Mouse (Mus musculus): ENCODE measurements around the gene Prkce. TPM values are rescaled to one million over a fixed set of nuclear protein-coding genes. Genes with fewer than 3 reads are reported as not detected.

Gene Prkce
- polyA plus RNA-seq, 1 experiment from 2014 or later, result 18.7 TPM

DNA sequence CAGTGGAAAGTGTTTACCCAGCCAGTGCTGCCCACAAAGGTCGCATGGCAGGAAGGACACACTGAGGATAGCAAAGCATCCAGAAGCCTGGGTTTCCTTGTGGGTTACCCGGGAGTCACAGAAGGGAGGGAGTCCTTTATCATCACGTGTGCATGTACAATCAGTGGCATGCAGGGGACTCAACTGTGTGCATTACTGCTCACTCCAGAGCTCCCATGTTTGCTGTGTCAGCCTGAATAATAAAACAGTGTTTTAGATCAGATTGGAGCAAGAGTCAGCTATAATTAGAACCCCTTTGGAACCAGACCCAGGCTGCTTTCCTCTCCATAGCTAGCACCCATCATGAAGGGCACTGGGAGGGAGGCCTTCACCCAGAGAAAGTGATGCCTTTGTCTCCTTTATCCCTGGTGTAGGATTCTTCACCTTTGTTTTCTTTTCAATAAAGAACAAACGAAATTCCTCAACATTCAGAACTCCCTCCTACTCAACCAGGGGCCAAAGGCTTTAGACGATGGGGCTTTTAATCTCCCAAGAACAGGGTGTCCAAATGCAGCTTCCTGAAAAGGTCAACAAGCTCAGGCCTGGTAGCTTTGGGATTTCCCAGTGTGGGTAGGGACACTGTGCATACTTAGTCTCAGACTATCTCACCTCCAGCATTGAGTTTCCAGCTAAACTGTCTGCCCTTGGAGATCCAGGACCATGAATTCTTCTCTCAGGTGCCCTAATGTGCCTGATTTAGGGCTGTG lies 421.3 kb downstream of the Prkce start:
- WGBS, result 51% methylated on average over 5 of the region's 5 CpGs
- Histone ChIP-seq H3K4me1 (replicated peaks) (no peaks in the 10 kb centered on the region), H3K4me3 (no peak overlapping the region), H3K9me3 (no peaks in the 10 kb centered on the region), H3K9ac (no peak overlapping the region), H3K36me3 (no peaks in the 10 kb centered on the region), H3K4me2 (no peak overlapping the region), H3K27ac (no peak overlapping the region), H3K27me3 (no peaks in the 10 kb centered on the region)
- no peak for ATAC-seq (ENCODE audit: low FRiP score)

DNA sequence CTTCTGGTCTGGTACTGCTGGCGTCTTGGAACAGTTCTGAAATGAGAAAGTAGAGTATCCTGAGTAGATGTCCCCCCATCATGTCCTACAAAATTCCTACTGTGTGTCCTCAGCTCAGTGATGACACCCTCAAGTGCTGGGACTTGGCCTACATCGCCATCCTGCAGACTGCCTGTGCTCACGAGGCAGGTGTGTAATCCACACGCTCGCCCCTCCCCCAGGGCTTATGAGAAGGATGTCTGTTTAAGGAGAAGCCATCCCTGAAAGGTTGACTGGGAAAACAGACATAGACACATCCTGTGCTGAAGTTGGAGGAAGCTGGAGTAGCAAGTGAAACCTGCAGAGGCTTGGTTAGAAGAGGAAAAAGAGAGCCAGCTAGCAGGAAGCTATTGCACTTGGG lies 422.1 kb downstream of the Prkce start:
- ATAC-seq (ENCODE audit: low FRiP score), result no peak
- H3K36me3 ChIP-seq, result no peaks in the 10 kb centered on the region

DNA sequence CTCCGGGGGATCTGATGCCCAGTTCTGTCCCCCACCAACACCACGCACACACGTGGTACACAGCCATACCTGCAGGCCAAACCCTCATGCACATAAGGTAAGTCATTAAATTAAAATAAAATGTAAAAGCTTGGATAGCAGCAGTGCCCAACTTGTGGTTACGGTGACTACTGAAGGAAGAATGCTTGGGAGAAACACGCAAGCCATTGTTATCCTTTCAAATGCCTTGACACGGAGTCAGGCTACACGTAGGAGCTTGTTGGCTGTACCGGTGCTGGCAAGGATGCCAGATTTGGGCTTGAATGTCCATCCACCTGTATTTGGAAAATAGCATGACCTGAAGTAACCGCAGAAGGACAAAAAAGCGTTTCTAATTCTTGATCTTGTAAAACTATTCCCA lies 423.7 kb downstream of the Prkce start:
- Histone ChIP-seq H3K4me1 (replicated peaks) (no peaks in the 10 kb centered on the region), H3K27ac (no peak overlapping the region), H3K4me3 (no peak overlapping the region), H3K9ac (no peak overlapping the region), H3K9me3 (no peaks in the 10 kb centered on the region), H3K36me3 (no peaks in the 10 kb centered on the region), H3K27me3 (no peaks in the 10 kb centered on the region), H3K4me2 (no peak overlapping the region)
- no peak for ATAC-seq (ENCODE audit: low FRiP score)
- WGBS, result 87% methylated on average over 10 of the region's 10 CpGs

More for the DNA sequence above, 422.1 kb downstream of the Prkce start:
- WGBS, result 94% methylated on average over 5 of the region's 5 CpGs
- H3K27ac ChIP-seq, result no peak overlapping the region
- H3K4me1 ChIP-seq (replicated peaks), result no peaks in the 10 kb centered on the region
- H3K9ac ChIP-seq, result no peak overlapping the region
- no peak overlapping the region for H3K4me3 ChIP-seq
- H3K4me2 ChIP-seq, result no peak overlapping the region
- no peaks in the 10 kb centered on the region for H3K9me3 ChIP-seq
- no peaks in the 10 kb centered on the region for H3K27me3 ChIP-seq

DNA sequence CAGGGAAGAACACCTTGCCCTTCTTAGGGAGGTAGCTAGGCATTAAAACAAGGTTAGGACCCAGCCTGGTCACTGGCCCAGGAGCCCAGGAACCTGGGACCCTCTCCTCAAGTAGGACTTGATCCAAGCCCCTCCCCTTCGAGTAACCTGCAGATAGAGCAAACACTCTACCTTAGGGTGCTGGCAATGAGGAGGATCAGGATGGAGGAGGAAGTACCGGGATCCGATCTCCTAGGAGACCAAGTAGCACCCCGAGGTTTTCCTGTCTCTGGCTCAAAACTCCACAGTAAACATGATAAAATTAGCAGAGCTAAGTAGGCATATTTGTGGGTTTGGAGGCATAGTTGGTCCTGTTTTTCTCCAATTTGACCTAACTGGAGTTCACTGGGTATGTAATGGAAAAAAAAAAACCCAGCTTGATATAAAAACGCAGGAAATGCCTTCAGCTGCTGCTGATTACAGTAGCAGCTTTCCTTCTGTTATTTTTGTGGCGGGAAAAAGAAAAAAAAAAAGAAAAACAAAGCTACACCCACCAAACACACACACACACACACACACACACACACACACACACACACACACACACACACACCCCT lies 425.5 kb downstream of the Prkce start:
- H3K4me2 ChIP-seq, result no peak overlapping the region
- no peak for ATAC-seq (ENCODE audit: low FRiP score)
- H3K36me3 ChIP-seq, result no peaks in the 10 kb centered on the region
- 80% methylated on average over 5 of the region's 6 CpGs for WGBS
- no peak overlapping the region for H3K4me3 ChIP-seq
- H3K4me1 ChIP-seq (replicated peaks), result no peaks in the 10 kb centered on the region
- H3K27ac ChIP-seq, result no peak overlapping the region
- no peak overlapping the region for H3K9ac ChIP-seq
- no peaks in the 10 kb centered on the region for H3K27me3 ChIP-seq
- H3K9me3 ChIP-seq, result no peaks in the 10 kb centered on the region

DNA sequence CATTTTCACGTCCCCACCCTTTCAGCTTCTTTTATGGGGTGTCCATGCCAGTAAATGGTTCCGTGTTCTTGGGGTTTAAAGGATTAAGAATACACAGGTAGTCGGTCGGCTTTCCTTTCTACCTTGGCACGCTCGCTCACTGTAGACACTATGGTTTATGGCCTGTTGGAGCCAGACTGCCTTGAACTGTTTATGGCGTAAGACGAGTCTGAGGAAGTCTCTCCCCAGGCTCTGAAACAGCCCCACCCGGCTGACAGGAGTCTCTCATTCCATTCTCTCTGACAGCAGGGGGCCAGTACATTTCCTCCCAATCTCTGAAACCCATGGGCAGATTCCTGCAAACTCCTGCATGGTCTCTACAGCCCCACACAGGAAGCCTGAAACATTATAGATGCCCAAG lies 427.9 kb downstream of the Prkce start:
- no peak for ATAC-seq (ENCODE audit: low FRiP score)

DNA sequence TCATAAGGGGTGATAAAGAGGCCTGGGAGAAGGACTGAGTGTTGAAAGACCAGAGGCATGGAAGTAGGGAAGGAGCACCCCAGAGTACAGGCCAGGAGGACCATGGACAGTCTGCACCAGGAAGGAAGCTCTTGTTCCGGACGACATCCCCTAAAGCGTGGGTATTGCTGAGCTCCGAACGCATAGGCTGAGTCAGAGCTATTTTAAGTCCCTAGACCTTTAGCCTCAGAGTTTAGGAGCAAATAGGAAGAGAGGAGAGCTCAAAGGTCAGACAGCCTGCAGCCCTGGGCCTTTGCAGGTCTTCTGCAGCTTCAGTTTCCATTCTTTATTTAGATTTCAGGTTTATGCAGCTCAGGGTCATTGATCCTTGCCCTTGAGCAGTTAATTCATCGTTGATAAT lies 433.5 kb downstream of the Prkce start:
- WGBS, result 86% methylated on average over 6 of the region's 6 CpGs
- 0 out of 2 replicates have a peak, but pooled peaks cover 3% of the 10 kb centered on the region for H3K4me1 ChIP-seq (replicated peaks)
- H3K9ac ChIP-seq, result no peak overlapping the region
- H3K4me3 ChIP-seq, result no peak overlapping the region
- ATAC-seq (ENCODE audit: low FRiP score), result no peak
- H3K27me3 ChIP-seq, result no peaks in the 10 kb centered on the region
- no peaks in the 10 kb centered on the region for H3K36me3 ChIP-seq
- no peak overlapping the region for H3K27ac ChIP-seq
- H3K4me2 ChIP-seq, result no peak overlapping the region
- no peaks in the 10 kb centered on the region for H3K9me3 ChIP-seq

More for the DNA sequence above, 427.9 kb downstream of the Prkce start:
- Histone ChIP-seq H3K36me3 (no peaks in the 10 kb centered on the region), H3K9ac (no peak overlapping the region), H3K9me3 (no peaks in the 10 kb centered on the region), H3K4me3 (no peak overlapping the region), H3K4me1 (replicated peaks) (no peaks in the 10 kb centered on the region), H3K27ac (no peak overlapping the region), H3K27me3 (no peaks in the 10 kb centered on the region), H3K4me2 (no peak overlapping the region)
- 80% methylated on average over 9 of the region's 9 CpGs for WGBS

DNA sequence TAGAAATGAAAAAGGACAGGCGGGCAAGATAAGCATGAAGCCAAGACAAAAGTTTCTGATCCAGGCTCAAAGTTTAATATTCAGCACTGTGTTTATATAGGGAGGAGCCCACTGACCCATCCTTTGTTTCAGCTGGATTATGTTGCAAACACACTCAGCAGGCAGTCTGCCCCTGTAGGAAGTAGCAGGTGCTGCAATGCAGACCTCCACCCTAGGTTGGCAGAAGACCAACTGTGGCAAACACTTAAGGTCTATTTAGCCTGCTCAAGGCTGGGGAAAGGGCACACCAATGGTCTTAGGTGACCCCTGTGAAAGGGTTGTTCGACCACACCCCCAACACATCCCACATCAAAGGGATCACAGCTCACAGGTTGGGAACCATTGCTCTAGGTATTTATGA lies 434.3 kb downstream of the Prkce start:
- Histone ChIP-seq H3K9ac (no peak overlapping the region), H3K27ac (no peak overlapping the region), H3K27me3 (no peaks in the 10 kb centered on the region), H3K4me3 (no peak overlapping the region), H3K36me3 (no peaks in the 10 kb centered on the region), H3K4me1 (replicated peaks) (0 out of 2 replicates have a peak, but pooled peaks cover 3% of the 10 kb centered on the region), H3K9me3 (no peaks in the 10 kb centered on the region), H3K4me2 (no peak overlapping the region)
- ATAC-seq (ENCODE audit: low FRiP score), result no peak
- 86% methylated on average over 2 of the region's 2 CpGs for WGBS

DNA sequence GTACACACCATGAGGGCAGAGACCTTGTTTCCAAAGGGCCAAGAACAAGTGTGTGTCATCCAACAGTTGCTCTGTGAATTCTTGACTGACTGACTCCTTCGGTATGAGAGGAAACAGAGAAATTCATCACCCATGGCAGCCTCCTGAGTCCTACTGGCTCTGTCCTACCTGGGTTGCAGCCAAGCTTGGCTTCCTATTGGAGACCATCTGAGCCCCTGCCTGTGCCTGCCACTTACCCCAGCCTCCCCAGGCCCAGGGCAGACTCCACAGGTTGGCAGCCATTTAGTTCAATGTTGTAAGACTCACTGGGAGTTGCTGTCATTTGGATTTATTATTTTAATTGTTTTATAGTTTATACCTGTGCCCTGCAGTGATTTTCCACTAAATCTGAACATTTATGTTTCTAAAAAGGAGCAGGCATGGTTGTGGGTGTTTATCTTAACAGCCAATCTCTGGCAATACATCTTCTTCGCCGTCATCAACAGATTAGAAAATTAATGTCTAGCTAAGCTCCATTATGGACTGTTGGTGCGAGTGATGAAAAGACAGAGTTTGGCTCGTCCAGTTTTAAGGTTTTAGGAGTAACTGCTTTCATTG lies 436.4 kb downstream of the Prkce start:
- Histone ChIP-seq H3K27ac (no peak overlapping the region), H3K9me3 (no peaks in the 10 kb centered on the region), H3K36me3 (no peaks in the 10 kb centered on the region), H3K9ac (no peak overlapping the region), H3K27me3 (no peaks in the 10 kb centered on the region), H3K4me2 (no peak overlapping the region), H3K4me1 (replicated peaks) (0 out of 2 replicates have a peak, but pooled peaks cover 3% of the 10 kb centered on the region), H3K4me3 (no peak overlapping the region)
- ATAC-seq (ENCODE audit: low FRiP score), result no peak
- WGBS, result 85% methylated on average over 5 of the region's 5 CpGs

DNA sequence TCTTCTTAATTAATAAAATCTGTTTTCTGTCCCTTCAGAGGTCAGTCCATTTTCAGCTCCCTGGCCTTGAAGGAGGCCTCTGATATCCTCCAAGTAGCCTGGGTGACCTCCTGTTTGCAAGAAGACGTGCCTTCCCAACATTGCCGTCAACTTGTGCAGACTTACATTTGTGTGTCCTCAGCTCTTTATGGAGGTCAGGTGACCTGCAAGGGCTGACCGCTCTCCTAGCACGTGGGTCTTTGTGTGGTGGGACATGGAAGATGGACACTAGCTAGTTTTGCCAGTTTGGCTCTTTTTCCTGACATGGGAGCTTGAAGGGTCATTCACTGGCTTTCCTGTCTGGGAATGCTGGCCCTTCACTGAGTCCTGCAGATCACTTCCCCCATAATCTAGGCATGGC lies 440.4 kb downstream of the Prkce start:
- Histone ChIP-seq H3K4me1 (replicated peaks) (no peaks in the 10 kb centered on the region), H3K4me2 (no peak overlapping the region), H3K4me3 (no peak overlapping the region), H3K36me3 (no peaks in the 10 kb centered on the region), H3K9ac (no peak overlapping the region), H3K27ac (no peak overlapping the region), H3K9me3 (no peaks in the 10 kb centered on the region), H3K27me3 (no peaks in the 10 kb centered on the region)
- WGBS, result 96% methylated on average over 4 of the region's 4 CpGs
- no peak for ATAC-seq (ENCODE audit: low FRiP score)

DNA sequence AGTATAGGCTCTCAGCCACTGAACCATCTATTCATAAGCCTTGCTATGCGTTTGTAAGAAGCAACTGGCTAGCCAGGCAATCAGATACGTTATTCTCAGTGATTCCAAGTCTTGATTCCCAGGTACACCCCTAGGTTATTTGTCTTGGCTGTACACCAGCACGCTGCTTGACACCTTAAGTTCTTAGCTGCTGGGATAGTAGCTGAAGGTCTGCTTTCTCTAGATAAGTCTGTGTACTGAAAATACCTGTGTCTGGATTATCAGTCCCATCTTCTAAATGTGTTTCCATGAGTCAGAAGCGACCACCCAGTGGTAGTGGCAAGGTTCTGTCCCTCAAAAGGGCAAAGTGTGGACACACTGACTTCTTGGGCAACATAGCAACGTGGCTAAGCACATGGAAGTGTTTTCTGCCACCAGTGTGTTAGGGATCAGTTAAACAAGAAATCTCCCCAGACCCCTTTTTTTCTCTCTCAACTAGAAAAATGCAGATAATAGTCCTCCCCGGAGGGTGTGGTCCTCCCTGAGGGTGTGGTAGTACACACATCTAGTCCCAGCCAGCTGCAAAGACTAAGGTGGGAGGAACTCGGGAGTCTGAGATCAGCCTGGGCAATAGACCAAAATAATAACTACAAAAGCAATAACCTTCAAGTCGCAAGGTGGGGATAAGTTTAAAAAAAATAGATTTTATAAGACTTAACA lies 442.8 kb downstream of the Prkce start:
- H3K9me3 ChIP-seq, result no peaks in the 10 kb centered on the region
- H3K27me3 ChIP-seq, result no peaks in the 10 kb centered on the region
- H3K4me2 ChIP-seq, result no peak overlapping the region
- no peak overlapping the region for H3K9ac ChIP-seq
- no peak overlapping the region for H3K27ac ChIP-seq
- H3K4me1 ChIP-seq (replicated peaks), result no peaks in the 10 kb centered on the region
- WGBS, result 87% methylated on average over 8 of the region's 8 CpGs
- no peak for ATAC-seq (ENCODE audit: low FRiP score)
- no peaks in the 10 kb centered on the region for H3K36me3 ChIP-seq
- no peak overlapping the region for H3K4me3 ChIP-seq

DNA sequence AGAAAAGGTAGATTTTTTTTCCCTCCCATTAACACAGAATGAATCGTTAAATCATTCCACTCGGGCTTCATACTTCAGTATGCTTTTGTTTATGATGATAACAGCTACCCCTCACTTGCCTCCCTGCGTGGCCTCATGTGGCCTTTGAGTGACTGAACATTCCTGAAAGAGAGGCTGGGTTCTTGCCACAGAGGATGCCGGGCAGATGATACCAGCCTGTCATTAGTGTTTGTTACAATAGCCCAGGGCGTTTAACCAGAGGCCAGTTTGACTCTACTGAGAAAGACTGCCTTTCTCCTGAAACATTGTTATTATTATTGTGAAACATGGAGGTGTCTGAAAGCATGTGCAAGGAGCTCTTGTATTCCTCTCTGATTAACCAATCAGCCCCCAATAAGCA lies 444.2 kb downstream of the Prkce start:
- ATAC-seq (ENCODE audit: low FRiP score), result no peak
- H3K4me2 ChIP-seq, result no peak overlapping the region
- 65% methylated on average over 5 of the region's 5 CpGs for WGBS
- no peak overlapping the region for H3K4me3 ChIP-seq
- no peaks in the 10 kb centered on the region for H3K27me3 ChIP-seq
- H3K9me3 ChIP-seq, result no peaks in the 10 kb centered on the region
- H3K9ac ChIP-seq, result no peak overlapping the region
- no peak overlapping the region for H3K27ac ChIP-seq
- no peaks in the 10 kb centered on the region for H3K4me1 ChIP-seq (replicated peaks)
- H3K36me3 ChIP-seq, result no peaks in the 10 kb centered on the region

DNA sequence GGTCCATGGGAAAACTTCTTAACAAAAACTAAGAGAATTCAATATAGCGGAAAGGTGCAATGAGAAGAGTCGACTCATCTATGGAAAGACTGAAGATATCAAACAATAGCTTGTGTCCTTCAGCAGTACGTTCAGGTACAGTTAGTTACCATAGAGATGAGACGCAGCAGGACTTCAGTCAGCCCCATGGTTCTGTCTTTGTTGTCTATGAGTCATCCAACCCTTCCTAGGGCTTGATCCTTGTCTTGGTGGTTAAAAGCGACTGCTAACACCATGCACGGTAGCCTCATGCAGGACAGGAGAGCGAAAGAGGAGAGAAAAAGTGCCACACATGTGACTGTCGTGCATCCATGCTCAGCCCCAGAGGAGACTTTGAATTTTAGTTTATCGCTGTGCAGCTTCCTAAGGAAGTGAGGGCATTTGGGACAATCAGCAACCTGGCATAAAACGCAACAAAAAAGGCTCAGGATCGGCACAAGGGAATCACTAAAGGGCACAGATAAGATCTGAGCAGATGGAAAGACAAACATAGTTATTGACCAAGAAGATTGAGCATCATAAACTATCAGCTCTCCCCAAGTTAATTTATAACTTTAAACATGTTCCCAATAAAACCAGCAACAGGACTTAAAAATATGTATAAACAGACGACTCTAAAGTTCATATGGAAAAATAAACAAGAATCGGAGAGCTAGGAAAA lies 448.2 kb downstream of the Prkce start:
- H3K36me3 ChIP-seq, result no peaks in the 10 kb centered on the region
- no peak overlapping the region for H3K9ac ChIP-seq
- no peak overlapping the region for H3K4me3 ChIP-seq
- no peaks in the 10 kb centered on the region for H3K27me3 ChIP-seq
- H3K27ac ChIP-seq, result no peak overlapping the region
- H3K9me3 ChIP-seq, result no peaks in the 10 kb centered on the region
- peaks cover 9% of the 10 kb centered on the region for H3K4me1 ChIP-seq (replicated peaks)
- WGBS, result 92% methylated on average over 13 of the region's 13 CpGs
- no peak overlapping the region for H3K4me2 ChIP-seq
- ATAC-seq (ENCODE audit: low FRiP score), result no peak
